Mouse (Mus musculus): ENCODE data around the gene Mmp23. TPM values are rescaled to one million over a fixed set of nuclear protein-coding genes. Genes with fewer than 3 reads are reported as not detected.

Gene Mmp23
- polyA plus RNA-seq (2011; ENCODE audit: insufficient read depth, insufficient read length, low read depth, missing spikeins) = 11.7 and 13.6 TPM in 2 replicates

DNA sequence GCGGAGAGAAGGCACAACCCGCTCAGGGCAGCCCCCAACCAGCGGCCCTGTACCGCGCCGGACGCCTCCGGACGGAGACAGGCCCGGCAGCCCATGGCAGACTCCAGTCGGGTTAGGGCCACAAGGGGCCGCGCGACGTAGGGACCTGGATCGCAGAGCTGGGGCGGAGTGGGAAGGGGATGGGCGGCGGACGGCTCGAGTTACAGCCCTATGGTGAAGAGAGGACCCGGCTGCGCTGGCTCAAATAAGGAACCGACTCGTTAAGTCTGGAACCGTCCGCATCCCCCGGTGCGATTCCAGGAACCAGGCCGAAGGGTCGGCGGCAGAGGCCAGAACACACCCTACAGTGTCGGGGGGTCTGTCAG is at the start of gene Mmp23:
TSS of gene Mmp23 (minus strand) at position 299 of the 365 bp plus-strand sequence.
- H3K27ac ChIP-seq (ENCODE audit: insufficient read depth, low read length) = 0 out of 2 replicates have a peak within 1 kb of the TSS, but pooled peaks have one; percentile 4
- peak within 1 kb of the TSS; percentile 79 for H3K9ac ChIP-seq (ENCODE audit: low read depth, poor library complexity, severe bottlenecking)
- TF ChIP-seq CTCF (IDR thresholded peaks at IDR 0.05; ENCODE audit: low read depth, low read length) (no peak), POLR2A (IDR thresholded peaks at IDR 0.05; ENCODE audit: insufficient read depth, low read length) (no peak), EP300 (IDR thresholded peaks at IDR 0.05; ENCODE audit: insufficient read depth, low read depth, low read length) (no peak)
- H3K4me3 ChIP-seq (ENCODE audit: low read depth, low read length) = peak within 1 kb of the TSS; percentile 65
- H3K27me3 ChIP-seq (ENCODE audit: control insufficient read depth, insufficient read depth, low read length, poor library complexity, severe bottlenecking) = no peaks in the 10 kb centered on the region
- no peaks in the 10 kb centered on the region for H3K9me3 ChIP-seq (replicated peaks; ENCODE audit: control insufficient read depth, insufficient read depth, low read length, poor library complexity, severe bottlenecking)
- peaks cover 5% of the 10 kb centered on the region for H3K4me1 ChIP-seq (ENCODE audit: control insufficient read depth, insufficient read depth, low read length)
- peaks cover 17% of the 10 kb centered on the region for H3K36me3 ChIP-seq (ENCODE audit: control insufficient read depth, insufficient read depth, low read length, poor library complexity, severe bottlenecking)

DNA sequence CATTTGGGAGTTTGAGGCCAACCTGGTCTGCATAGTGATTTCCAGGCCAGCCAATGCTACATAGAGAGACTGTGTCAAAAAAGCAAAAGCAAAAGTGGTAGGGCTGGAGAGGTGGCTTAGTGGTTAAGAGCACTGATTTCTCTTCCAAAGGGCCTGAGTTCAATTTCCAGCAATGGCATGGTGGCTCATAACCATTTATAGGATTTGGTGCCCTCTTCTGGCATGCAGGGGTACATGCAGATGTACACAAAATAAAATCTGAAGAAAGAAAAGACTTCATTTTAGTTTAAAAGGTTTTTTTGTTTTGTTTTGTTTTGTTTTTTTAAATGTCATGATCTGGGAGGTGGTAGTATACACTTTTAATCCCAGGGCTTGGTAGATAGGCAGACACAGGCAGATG is 47.2 kb upstream of the Mmp23 start:
- Histone ChIP-seq H3K27me3 (ENCODE audit: control insufficient read depth, insufficient read depth, low read length, poor library complexity, severe bottlenecking) (no peaks in the 10 kb centered on the region), H3K4me1 (ENCODE audit: control insufficient read depth, insufficient read depth, low read length) (peaks cover 1% of the 10 kb centered on the region), H3K9ac (ENCODE audit: low read depth, poor library complexity, severe bottlenecking) (no peak overlapping the region), H3K4me3 (ENCODE audit: low read depth, low read length) (no peak overlapping the region), H3K36me3 (ENCODE audit: control insufficient read depth, insufficient read depth, low read length, poor library complexity, severe bottlenecking) (no peaks in the 10 kb centered on the region), H3K9me3 (replicated peaks; ENCODE audit: control insufficient read depth, insufficient read depth, low read length, poor library complexity, severe bottlenecking) (no peaks in the 10 kb centered on the region), H3K27ac (ENCODE audit: insufficient read depth, low read length) (no peak overlapping the region)
- TF ChIP-seq CTCF (IDR thresholded peaks at IDR 0.05; ENCODE audit: low read depth, low read length) = no peak
- no peak for TF ChIP-seq EP300 (IDR thresholded peaks at IDR 0.05; ENCODE audit: insufficient read depth, low read depth, low read length)
- no peak for TF ChIP-seq POLR2A (IDR thresholded peaks at IDR 0.05; ENCODE audit: insufficient read depth, low read length)

DNA sequence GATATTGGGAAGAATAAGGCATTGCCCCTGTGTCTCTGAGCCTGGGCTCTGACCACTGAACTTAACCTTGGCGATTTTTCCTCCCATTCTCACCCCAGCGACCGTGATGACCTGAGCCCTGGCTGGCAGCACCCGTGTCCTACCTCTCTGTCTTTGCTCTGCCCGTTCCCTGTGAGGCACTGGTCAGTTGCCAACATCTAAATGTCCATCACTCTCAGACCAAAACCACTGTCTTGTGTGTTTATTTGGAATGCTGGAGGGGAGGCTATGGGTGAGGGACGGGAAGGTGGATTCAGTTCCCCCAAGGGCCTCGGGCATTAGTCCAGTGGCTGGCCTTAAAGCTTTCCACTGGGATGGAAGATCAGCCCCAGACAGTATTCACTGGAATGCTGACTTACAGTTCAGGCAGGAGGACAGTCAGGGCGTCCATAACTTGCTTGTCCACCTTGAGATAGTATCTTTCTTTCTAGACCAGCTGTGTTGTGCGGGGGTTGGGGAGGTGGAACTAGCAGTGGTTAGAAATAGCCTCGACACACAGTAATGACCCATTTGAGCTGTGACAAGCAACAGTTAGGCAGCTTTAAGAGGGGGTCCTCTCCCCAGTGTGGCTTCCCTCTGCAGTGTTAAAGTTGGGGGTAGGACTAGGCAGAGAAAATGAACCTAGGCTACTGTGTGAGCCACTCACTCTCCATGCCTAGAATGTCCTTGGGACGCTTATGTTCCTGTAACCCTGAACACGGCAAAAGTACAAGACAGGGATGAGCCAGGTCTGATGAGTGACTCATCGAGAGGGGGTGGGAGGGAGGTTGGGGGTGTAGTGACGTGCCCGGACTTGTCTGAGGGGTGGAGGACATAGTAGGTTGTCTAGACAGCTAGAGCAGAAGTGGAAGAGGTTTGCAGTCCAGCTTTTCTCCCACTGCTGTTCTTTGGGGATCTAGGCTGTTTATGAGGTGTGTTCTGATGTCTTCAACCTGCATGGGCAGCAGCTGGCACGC is 43.4 kb upstream of the Mmp23 start:
- Histone ChIP-seq H3K27me3 (ENCODE audit: control insufficient read depth, insufficient read depth, low read length, poor library complexity, severe bottlenecking) (no peaks in the 10 kb centered on the region), H3K4me3 (ENCODE audit: low read depth, low read length) (peak overlapping the region; percentile 70), H3K27ac (ENCODE audit: insufficient read depth, low read length) (peak overlapping the region; percentile 93), H3K9me3 (replicated peaks; ENCODE audit: control insufficient read depth, insufficient read depth, low read length, poor library complexity, severe bottlenecking) (no peaks in the 10 kb centered on the region), H3K9ac (ENCODE audit: low read depth, poor library complexity, severe bottlenecking) (peak overlapping the region; percentile 64), H3K4me1 (ENCODE audit: control insufficient read depth, insufficient read depth, low read length) (peaks cover 2% of the 10 kb centered on the region), H3K36me3 (ENCODE audit: control insufficient read depth, insufficient read depth, low read length, poor library complexity, severe bottlenecking) (no peaks in the 10 kb centered on the region)
- TF ChIP-seq EP300 (IDR thresholded peaks at IDR 0.05; ENCODE audit: insufficient read depth, low read depth, low read length) (peak; percentile 93), CTCF (IDR thresholded peaks at IDR 0.05; ENCODE audit: low read depth, low read length) (no peak), POLR2A (IDR thresholded peaks at IDR 0.05; ENCODE audit: insufficient read depth, low read length) (peak; percentile 25)

DNA sequence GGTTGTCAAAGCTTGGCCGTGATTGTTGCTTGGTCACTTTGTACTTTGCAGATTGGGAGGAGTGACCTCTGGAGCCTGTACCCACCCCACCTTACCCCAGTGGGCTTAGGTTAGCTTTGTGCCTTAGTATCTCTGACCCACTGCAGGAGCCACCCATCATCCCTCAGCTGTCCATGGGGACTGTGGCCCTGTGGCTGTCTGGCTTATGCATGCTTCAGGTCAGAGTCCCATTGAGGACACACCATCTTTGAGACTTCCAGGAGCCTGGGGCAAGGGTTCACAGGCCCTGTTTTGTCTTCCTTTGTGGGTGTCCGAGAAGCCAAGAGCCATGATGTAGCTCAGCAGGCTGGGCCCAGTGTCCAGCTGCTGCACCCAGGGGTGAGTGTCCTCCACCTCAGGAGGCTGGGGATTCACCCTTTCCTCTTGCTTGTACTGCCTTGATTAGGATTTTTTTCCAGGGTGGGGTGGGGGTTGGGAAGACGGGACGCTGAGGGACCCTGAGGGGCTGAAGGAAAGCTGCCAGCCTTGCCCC is 42.4 kb upstream of the Mmp23 start:
- Histone ChIP-seq H3K27me3 (ENCODE audit: control insufficient read depth, insufficient read depth, low read length, poor library complexity, severe bottlenecking) (no peaks in the 10 kb centered on the region), H3K4me1 (ENCODE audit: control insufficient read depth, insufficient read depth, low read length) (peaks cover 2% of the 10 kb centered on the region), H3K27ac (ENCODE audit: insufficient read depth, low read length) (no peak overlapping the region), H3K9ac (ENCODE audit: low read depth, poor library complexity, severe bottlenecking) (peak overlapping the region; percentile 64), H3K4me3 (ENCODE audit: low read depth, low read length) (peak overlapping the region; percentile 70), H3K36me3 (ENCODE audit: control insufficient read depth, insufficient read depth, low read length, poor library complexity, severe bottlenecking) (no peaks in the 10 kb centered on the region), H3K9me3 (replicated peaks; ENCODE audit: control insufficient read depth, insufficient read depth, low read length, poor library complexity, severe bottlenecking) (no peaks in the 10 kb centered on the region)
- TF ChIP-seq EP300 (IDR thresholded peaks at IDR 0.05; ENCODE audit: insufficient read depth, low read depth, low read length) = no peak
- TF ChIP-seq CTCF (IDR thresholded peaks at IDR 0.05; ENCODE audit: low read depth, low read length) = no peak
- no peak for TF ChIP-seq POLR2A (IDR thresholded peaks at IDR 0.05; ENCODE audit: insufficient read depth, low read length)

DNA sequence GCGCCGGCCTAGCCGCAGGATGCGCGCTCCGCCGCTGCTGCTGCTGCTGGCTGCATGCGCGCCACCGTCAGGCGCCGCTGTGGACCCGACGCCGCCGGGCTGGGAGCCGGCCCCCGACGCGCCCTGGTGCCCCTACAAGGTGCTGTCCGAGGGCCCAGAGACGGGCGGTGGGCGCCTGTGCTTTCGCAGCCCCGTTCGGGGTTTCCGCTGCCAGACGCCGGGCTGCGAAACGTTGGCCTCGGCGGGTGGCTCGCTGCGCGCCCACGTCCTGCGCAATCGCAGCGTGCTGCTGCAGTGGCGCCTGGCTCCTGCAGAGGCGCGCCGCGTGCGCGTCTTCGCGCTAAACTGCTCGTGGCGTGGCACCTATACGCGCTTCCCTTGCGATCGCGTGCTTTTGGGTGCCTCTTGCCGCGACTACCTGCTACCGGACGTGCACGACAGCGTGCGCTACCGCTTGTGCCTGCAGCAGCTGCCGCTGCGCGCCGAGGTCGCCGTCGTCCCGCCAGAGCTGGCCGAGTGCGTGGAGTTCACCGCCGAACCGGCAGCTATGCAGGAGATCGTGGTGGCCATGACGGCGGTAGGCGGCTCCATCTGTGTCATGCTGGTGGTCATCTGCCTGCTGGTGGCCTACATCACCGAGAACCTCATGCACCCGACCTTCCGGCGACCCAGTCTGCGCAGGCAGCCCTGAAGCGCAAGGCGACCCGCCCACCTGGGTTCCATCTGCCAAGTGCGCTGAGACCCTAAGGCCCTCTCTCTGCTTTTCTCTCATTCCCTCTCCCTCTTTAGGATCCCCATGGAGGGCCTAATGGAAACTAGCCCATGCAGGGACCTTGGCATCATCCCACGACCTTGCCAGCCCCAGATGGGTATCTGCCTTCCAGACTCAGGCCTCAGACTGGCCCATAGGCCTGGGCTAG is 41.6 kb upstream of the Mmp23 start:
- TF ChIP-seq EP300 (IDR thresholded peaks at IDR 0.05; ENCODE audit: insufficient read depth, low read depth, low read length) (no peak), POLR2A (IDR thresholded peaks at IDR 0.05; ENCODE audit: insufficient read depth, low read length) (no peak), CTCF (IDR thresholded peaks at IDR 0.05; ENCODE audit: low read depth, low read length) (no peak)
- Histone ChIP-seq H3K27me3 (ENCODE audit: control insufficient read depth, insufficient read depth, low read length, poor library complexity, severe bottlenecking) (no peaks in the 10 kb centered on the region), H3K9ac (ENCODE audit: low read depth, poor library complexity, severe bottlenecking) (peak overlapping the region; percentile 64), H3K9me3 (replicated peaks; ENCODE audit: control insufficient read depth, insufficient read depth, low read length, poor library complexity, severe bottlenecking) (no peaks in the 10 kb centered on the region), H3K4me1 (ENCODE audit: control insufficient read depth, insufficient read depth, low read length) (peaks cover 2% of the 10 kb centered on the region), H3K4me3 (ENCODE audit: low read depth, low read length) (peak overlapping the region; percentile 70), H3K27ac (ENCODE audit: insufficient read depth, low read length) (no peak overlapping the region), H3K36me3 (ENCODE audit: control insufficient read depth, insufficient read depth, low read length, poor library complexity, severe bottlenecking) (no peaks in the 10 kb centered on the region)
